Mouse (Mus musculus) hindbrain, embryonic 16.5 days (tissue): ENCODE data around the gene Tor1b. TPM values are rescaled to one million over a fixed set of nuclear protein-coding genes. Genes with fewer than 3 reads are reported as not detected.
A peak's percentile ranks its signal among the peaks of the same experiment; 100 is the strongest.

Experiments used
- ATAC-seq: fragments of 200-750 bp; cut with Nextera tagmentation; 2 replicates; pipeline ENCODE4 v1.8.0; 2017; ENCODE audit warnings: moderate TSS enrichment, moderate library complexity
- H3K27ac ChIP-seq: fragments of 300-500 bp; sonication (generic); 2 replicates; pipeline ENCODE4 v1.5.1; 2014; ENCODE audit warnings: low read depth, mild to moderate bottlenecking, control low read depth, low read length, moderate library complexity
- H3K27me3 ChIP-seq: fragments of 300-500 bp; sonication (generic); replicated peaks from 2 replicates; pipeline ENCODE4 v1.6.1; 2014; ENCODE audit warnings: low read length; ENCODE audit not compliant: control insufficient read depth, insufficient read depth
- H3K36me3 ChIP-seq: fragments of 300-500 bp; sonication (generic); 2 replicates; pipeline ENCODE4 v1.6.1; 2014; ENCODE audit warnings: mild to moderate bottlenecking, low read length, moderate library complexity, mixed read lengths; ENCODE audit not compliant: control insufficient read depth, insufficient read depth
- H3K4me1 ChIP-seq: fragments of 300-500 bp; sonication (generic); 2 replicates; pipeline ENCODE4 v1.6.1; 2014; ENCODE audit warnings: low read depth, low read length; ENCODE audit not compliant: control insufficient read depth, insufficient read depth
- H3K4me2 ChIP-seq: fragments of 300-500 bp; sonication (generic); 2 replicates; pipeline ENCODE4 v1.6.1; 2014; ENCODE audit warnings: mild to moderate bottlenecking, low read length, control low read depth, moderate library complexity
- H3K4me3 ChIP-seq: fragments of 300-500 bp; sonication (generic); 2 replicates; pipeline ENCODE4 v1.5.1; 2014; ENCODE audit warnings: mild to moderate bottlenecking, low read length, control low read depth, moderate library complexity
- H3K9ac ChIP-seq: fragments of 300-500 bp; sonication (generic); 2 replicates; pipeline ENCODE4 v1.6.1; 2014; ENCODE audit warnings: low read depth, mild to moderate bottlenecking, control low read depth, low read length, moderate library complexity
- H3K9me3 ChIP-seq: fragments of 300-500 bp; sonication (generic); 2 replicates; pipeline ENCODE4 v1.6.1; 2014; ENCODE audit warnings: mild to moderate bottlenecking, low read length, moderate library complexity; ENCODE audit not compliant: control insufficient read depth
- WGBS: fragments of 180-500 bp; shearing (Covaris S2); extraction: QIAGEN DNeasy Blood & Tissue Kit; methylation state at CpG from one replicate; pipeline ENCODE4 v1.1.7; 2014; 5-methylcytosine and 5-hydroxymethylcytosine counted together
- polyA plus RNA-seq: library from polyadenylated mRNA; unstranded; fragments of >200 nt; fragmentation: Nextera tagmentation; extraction: Ambion mirVana; gene quantifications from 2 replicates; pipeline ENCODE4 v1.2.1, GENCODE M21; 2015

The Tor1b gene
- 18.0 and 20.4 TPM in 2 replicates for polyA plus RNA-seq

DNA sequence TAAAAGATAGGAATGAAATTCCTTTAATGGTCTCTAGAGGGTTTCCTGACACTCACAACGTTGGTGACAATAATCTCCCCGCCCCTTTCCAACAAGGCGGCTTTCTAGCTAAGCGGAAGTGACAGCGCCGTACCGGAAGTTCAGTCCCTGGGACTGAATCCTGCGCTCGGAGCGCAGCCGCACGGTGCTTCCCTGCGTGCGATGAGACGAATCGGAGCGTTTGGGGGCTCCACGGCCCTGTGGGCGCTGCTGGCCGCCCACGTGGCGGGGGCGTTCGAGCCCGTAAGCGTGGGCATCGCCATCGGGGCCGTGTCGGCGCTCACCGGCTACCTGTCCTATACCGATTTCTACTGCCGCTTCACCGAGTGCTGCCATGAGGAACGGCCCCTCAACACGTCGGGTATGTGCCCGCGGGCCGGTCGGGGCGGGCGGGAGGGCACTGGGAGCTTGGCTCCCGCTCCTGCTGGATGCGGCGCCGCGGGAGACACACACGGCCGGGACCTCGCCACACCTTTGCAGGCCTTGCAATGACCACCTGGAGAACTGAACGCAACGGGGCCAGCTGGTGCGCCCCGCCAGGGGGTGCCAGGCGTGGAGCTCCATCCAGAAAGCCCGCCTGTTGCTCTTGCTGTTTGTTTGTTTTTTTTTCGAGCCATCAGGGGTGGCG, at the start of gene Tor1b:
Gene Tor1b, plus strand, starts transcription at position 136 of the 667 bp plus-strand sequence.
- WGBS = 0% methylated on average over 60 of the region's 60 CpGs
- H3K4me1 ChIP-seq = peaks cover 25% of the 10 kb centered on the region
- 0 out of 2 replicates have a peak, but pooled peaks cover 2% of the 10 kb centered on the region for H3K27me3 ChIP-seq
- peak within 1 kb of the TSS; percentile 86 for H3K27ac ChIP-seq
- H3K9me3 ChIP-seq = no peaks in the 10 kb centered on the region
- peak within 1 kb of the TSS; percentile 91 for H3K4me3 ChIP-seq
- ATAC-seq = peak; percentile 95
- peak within 1 kb of the TSS; percentile 90 for H3K9ac ChIP-seq
- H3K36me3 ChIP-seq = peaks cover 22% of the 10 kb centered on the region
- H3K4me2 ChIP-seq = peak within 1 kb of the TSS; percentile 82

- ATAC-seq = no peak
- H3K9me3 ChIP-seq = no peaks in the 10 kb centered on the region
- no peak overlapping the region for H3K4me2 ChIP-seq
- no peak overlapping the region for H3K27ac ChIP-seq
- no peaks in the 10 kb centered on the region; the same call in none of the 2 replicates for H3K27me3 ChIP-seq
- WGBS = 78% methylated on average over 6 of the region's 6 CpGs
- no peaks in the 10 kb centered on the region for H3K36me3 ChIP-seq
- H3K9ac ChIP-seq = no peak overlapping the region
- no peak overlapping the region for H3K4me3 ChIP-seq
- peaks cover 9% of the 10 kb centered on the region for H3K4me1 ChIP-seq
Measured at GRCm38 (mm10) chr2:30904231-30904630, 48.5 kb upstream of the Tor1b start.

GRCm38 (mm10) chr2:30904991-30905390, 47.8 kb upstream of the Tor1b start:
- Histone ChIP-seq H3K9me3 (no peaks in the 10 kb centered on the region), H3K4me3 (no peak overlapping the region), H3K4me2 (no peak overlapping the region), H3K27me3 (no peaks in the 10 kb centered on the region; the same call in none of the 2 replicates), H3K9ac (no peak overlapping the region), H3K27ac (no peak overlapping the region), H3K36me3 (no peaks in the 10 kb centered on the region), H3K4me1 (peaks cover 9% of the 10 kb centered on the region)
- WGBS = 81% methylated on average over 7 of the region's 7 CpGs
- ATAC-seq = no peak

GRCm38 (mm10) chr2:30905906-30906305, 46.9 kb upstream of the Tor1b start:
- H3K27ac ChIP-seq = no peak overlapping the region
- no peaks in the 10 kb centered on the region for H3K36me3 ChIP-seq
- no peaks in the 10 kb centered on the region; the same call in none of the 2 replicates for H3K27me3 ChIP-seq
- no peak overlapping the region for H3K9ac ChIP-seq
- H3K4me3 ChIP-seq = no peak overlapping the region
- no peak for ATAC-seq
- peaks cover 9% of the 10 kb centered on the region for H3K4me1 ChIP-seq
- 72% methylated on average over 8 of the region's 8 CpGs for WGBS
- no peak overlapping the region for H3K4me2 ChIP-seq
- H3K9me3 ChIP-seq = no peaks in the 10 kb centered on the region

GRCm38 (mm10) chr2:30906641-30907040, 46.1 kb upstream of the Tor1b start:
- Histone ChIP-seq H3K9me3 (no peaks in the 10 kb centered on the region), H3K36me3 (no peaks in the 10 kb centered on the region), H3K27me3 (no peaks in the 10 kb centered on the region; the same call in none of the 2 replicates), H3K27ac (no peak overlapping the region), H3K9ac (no peak overlapping the region), H3K4me2 (no peak overlapping the region), H3K4me3 (no peak overlapping the region), H3K4me1 (peaks cover 9% of the 10 kb centered on the region)
- WGBS = 69% methylated on average over 4 of the region's 4 CpGs
- no peak for ATAC-seq

DNA sequence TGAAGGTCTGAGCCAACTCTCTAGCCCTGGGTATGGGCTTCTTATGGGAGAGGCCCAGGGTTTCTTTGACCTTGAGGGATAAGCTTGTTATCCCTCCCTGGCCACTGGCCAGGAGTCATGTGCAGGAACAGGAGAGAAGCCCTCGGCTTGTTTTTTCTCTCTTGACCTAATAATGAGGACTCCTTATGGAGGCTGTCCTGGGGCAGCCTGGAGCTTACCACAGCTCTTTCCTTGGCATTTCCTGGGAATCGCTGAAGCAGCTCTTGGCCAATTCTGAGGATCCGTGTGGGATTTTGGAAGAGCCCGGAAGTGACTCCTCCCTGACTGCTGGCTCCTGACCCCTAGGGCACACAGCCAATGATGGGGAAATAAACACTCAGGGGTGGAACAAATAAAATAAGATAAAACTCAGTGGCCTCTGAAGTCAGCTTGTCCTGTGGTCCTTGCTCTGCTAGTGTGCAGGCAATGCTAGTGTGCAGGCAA, 40.4 kb upstream of the Tor1b start:
- no peak overlapping the region for H3K4me2 ChIP-seq
- no peak overlapping the region for H3K4me3 ChIP-seq
- H3K36me3 ChIP-seq = no peaks in the 10 kb centered on the region
- no peaks in the 10 kb centered on the region for H3K9me3 ChIP-seq
- WGBS = 58% methylated on average over 4 of the region's 4 CpGs
- no peak overlapping the region for H3K27ac ChIP-seq
- no peaks in the 10 kb centered on the region for H3K27me3 ChIP-seq
- H3K4me1 ChIP-seq = no peaks in the 10 kb centered on the region
- no peak overlapping the region for H3K9ac ChIP-seq
- no peak for ATAC-seq

GRCm38 (mm10) chr2:30913022-30913421, 39.7 kb upstream of the Tor1b start:
- Histone ChIP-seq H3K27me3 (no peaks in the 10 kb centered on the region), H3K4me3 (no peak overlapping the region), H3K9ac (no peak overlapping the region), H3K27ac (no peak overlapping the region), H3K36me3 (no peaks in the 10 kb centered on the region), H3K4me2 (no peak overlapping the region), H3K9me3 (no peaks in the 10 kb centered on the region), H3K4me1 (no peaks in the 10 kb centered on the region)
- 90% methylated on average over 8 of the region's 8 CpGs for WGBS
- ATAC-seq = no peak

DNA sequence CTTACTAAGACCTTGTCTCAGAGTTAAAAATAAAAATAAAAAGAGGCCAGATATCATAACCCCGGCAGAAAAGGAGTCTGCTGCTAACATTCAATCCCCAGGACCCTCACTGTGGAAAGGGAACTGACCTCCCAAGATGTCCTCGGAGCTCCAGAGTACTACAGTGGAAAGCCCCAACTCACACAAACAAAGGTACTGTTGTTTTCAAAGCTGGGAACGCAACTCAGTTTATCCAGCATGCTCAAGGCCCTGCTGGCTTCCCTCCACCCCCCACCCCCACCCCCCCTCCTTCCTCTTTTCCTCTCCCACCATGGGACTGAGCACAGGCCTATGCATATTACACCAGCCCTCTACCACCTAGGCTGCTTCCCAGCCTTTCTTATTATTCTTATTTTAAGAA, 37.9 kb upstream of the Tor1b start:
- WGBS = 26% methylated on average over 3 of the region's 3 CpGs

GRCm38 (mm10) chr2:30915376-30915775, 37.4 kb upstream of the Tor1b start:
- ATAC-seq = no peak
- WGBS = 76% methylated on average over 5 of the region's 5 CpGs

More for the DNA sequence above, 37.9 kb upstream of the Tor1b start:
- Histone ChIP-seq H3K4me3 (no peak overlapping the region), H3K27ac (no peak overlapping the region), H3K9me3 (no peaks in the 10 kb centered on the region), H3K9ac (no peak overlapping the region), H3K4me2 (no peak overlapping the region), H3K4me1 (no peaks in the 10 kb centered on the region), H3K27me3 (no peaks in the 10 kb centered on the region), H3K36me3 (no peaks in the 10 kb centered on the region)
- 0 out of 2 replicates have a peak, but pooled peaks have one; percentile 34 for ATAC-seq

More at GRCm38 (mm10) chr2:30915376-30915775, 37.4 kb upstream of the Tor1b start:
- H3K9ac ChIP-seq = no peak overlapping the region
- no peak overlapping the region for H3K4me3 ChIP-seq
- H3K27me3 ChIP-seq = no peaks in the 10 kb centered on the region
- H3K27ac ChIP-seq = no peak overlapping the region
- H3K4me2 ChIP-seq = no peak overlapping the region
- H3K4me1 ChIP-seq = no peaks in the 10 kb centered on the region
- H3K36me3 ChIP-seq = no peaks in the 10 kb centered on the region
- H3K9me3 ChIP-seq = no peaks in the 10 kb centered on the region
